Mouse (Mus musculus) liver, adult 2 months (tissue): ENCODE data around the gene Castor2. TPM values are rescaled to one million over a fixed set of nuclear protein-coding genes. Genes with fewer than 3 reads are reported as not detected.

Source experiments
- DNase-seq: peaks from one replicate; pipeline ENCODE4 v3.0.0-alpha.2; 2011; ENCODE audit warnings: low read depth, low spot score; ENCODE audit errors: extremely low read depth
- H3K27ac ChIP-seq: fragments of 200-500 bp; replicated peaks from 2 replicates; pipeline ENCODE4 v1.5.1; 2012; ENCODE audit warnings: low read depth, mild to moderate bottlenecking, control low read depth, inconsistent platforms, low read length; ENCODE audit not compliant: insufficient read depth
- H3K27me3 ChIP-seq: fragments of 200-500 bp; 2 replicates; pipeline ENCODE4 v1.6.1; 2012; ENCODE audit warnings: mild to moderate bottlenecking, moderate library complexity, low read length, inconsistent platforms; ENCODE audit not compliant: control insufficient read depth, insufficient read depth
- H3K36me3 ChIP-seq: fragments of 200-500 bp; 2 replicates; pipeline ENCODE4 v1.6.1; 2012; ENCODE audit warnings: low read length, inconsistent platforms; ENCODE audit not compliant: control insufficient read depth, insufficient read depth
- H3K4me1 ChIP-seq: fragments of 200-500 bp; 2 replicates; pipeline ENCODE4 v1.6.1; 2011; ENCODE audit warnings: low read length; ENCODE audit not compliant: control insufficient read depth, insufficient read depth
- H3K4me3 ChIP-seq: fragments of 200-500 bp; 2 replicates; pipeline ENCODE4 v1.5.1; 2011; ENCODE audit warnings: low read depth, mild to moderate bottlenecking, control low read depth, low read length, moderate library complexity; ENCODE audit not compliant: insufficient read depth
- H3K79me2 ChIP-seq: fragments of 200-500 bp; 2 replicates; pipeline ENCODE4 v1.6.1; 2012; ENCODE audit warnings: inconsistent platforms, mild to moderate bottlenecking, low read length, moderate library complexity; ENCODE audit not compliant: control insufficient read depth, insufficient read depth
- H3K9ac ChIP-seq: fragments of 200-500 bp; 2 replicates; pipeline ENCODE4 v1.6.1; 2012; ENCODE audit warnings: low read depth, mild to moderate bottlenecking, control low read depth, inconsistent platforms, low read length
- CTCF ChIP-seq: fragments of 200-500 bp; IDR thresholded peaks from 2 replicates; pipeline ENCODE4 v1.5.1; 2011; ENCODE audit warnings: low read depth, low read length, control low read depth
- POLR2A ChIP-seq: fragments of 200-500 bp; IDR thresholded peaks from 2 replicates; pipeline ENCODE4 v1.6.1; 2011; ENCODE audit warnings: low read length, control low read depth; ENCODE audit not compliant: insufficient read depth; ENCODE audit errors: extremely low read depth
- WGBS: fragments of 180-500 bp; shearing (Covaris S2); methylation state at CpG from one replicate; pipeline ENCODE4 v1.1.7; 2018; 5-methylcytosine and 5-hydroxymethylcytosine counted together
- polyA plus RNA-seq: library from polyadenylated mRNA; depleted of rRNA; stranded (reverse); fragments of >200 nt; gene quantifications from 2 replicates; pipeline ENCODE4 v1.2.3, GENCODE M21; 2012
- total RNA-seq: library from RNA; depleted of rRNA; stranded (reverse); fragments of >200 nt; gene quantifications from 2 replicates; pipeline ENCODE4 v1.2.3, GENCODE M21; 2014

Castor2 gene
- total and polyA plus RNA-seq, 2 experiments: 0.28 to 0.97 TPM

DNA sequence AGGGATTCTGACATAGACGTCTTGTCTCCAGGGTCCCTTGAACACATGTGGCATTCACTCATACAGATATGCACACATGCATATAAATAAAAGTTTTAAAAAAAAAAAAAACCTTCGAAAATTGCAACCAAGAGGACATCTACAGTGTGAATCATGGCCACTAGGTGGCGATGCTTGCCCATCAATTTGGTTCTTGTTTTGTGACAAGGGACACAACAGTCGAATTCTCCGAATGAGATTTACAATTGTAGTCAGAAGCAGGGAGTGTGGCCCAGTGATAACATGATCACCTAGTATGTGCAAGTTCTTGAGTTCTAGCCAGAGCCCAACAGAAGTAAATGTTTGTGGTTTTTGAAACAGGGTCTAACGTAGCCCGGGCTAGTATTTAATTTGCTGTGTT, 80.4 kb downstream of the Castor2 start:
- Histone ChIP-seq H3K27ac (no peak overlapping the region), H3K79me2 (peaks cover 8% of the 10 kb centered on the region; the same call in 1 of the 2 replicates), H3K36me3 (no peaks in the 10 kb centered on the region), H3K27me3 (no peaks in the 10 kb centered on the region), H3K4me3 (no peak overlapping the region), H3K4me1 (peaks cover 19% of the 10 kb centered on the region), H3K9ac (no peak overlapping the region)
- WGBS: 5% methylated on average over 7 of the region's 7 CpGs
- DNase-seq: peak; percentile 74
- no peak for TF ChIP-seq POLR2A
- peak; percentile 47 for TF ChIP-seq CTCF

DNA sequence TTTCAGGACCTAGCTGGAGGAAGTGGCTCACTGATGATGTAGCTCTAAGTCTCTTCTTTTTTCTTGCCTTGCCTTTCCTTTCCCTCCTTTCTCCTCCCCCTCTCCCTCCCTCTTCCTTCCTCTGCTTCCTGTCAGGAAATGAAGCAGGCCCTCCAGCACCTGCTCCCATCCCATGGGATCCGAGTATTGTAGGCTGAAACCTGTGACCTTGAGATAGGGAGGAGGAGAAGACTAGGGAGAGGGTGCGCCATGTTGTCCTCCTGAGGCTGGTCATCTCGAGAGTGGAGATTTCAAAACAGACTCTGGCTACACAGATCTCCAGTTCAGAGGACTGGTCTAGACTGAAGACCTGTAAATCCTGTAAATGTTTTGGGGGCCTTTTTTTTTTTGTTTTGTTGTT, 82.7 kb downstream of the Castor2 start:
- TF ChIP-seq CTCF (no peak), POLR2A (no peak)
- no peak for DNase-seq
- Histone ChIP-seq H3K9ac (no peak overlapping the region), H3K79me2 (no peaks in the 10 kb centered on the region; the same call in 1 of the 2 replicates), H3K4me1 (peaks cover 13% of the 10 kb centered on the region), H3K27ac (peak overlapping the region; percentile 50), H3K4me3 (no peak overlapping the region), H3K27me3 (no peaks in the 10 kb centered on the region), H3K36me3 (no peaks in the 10 kb centered on the region)
- 19% methylated on average over 3 of the region's 3 CpGs for WGBS

DNA sequence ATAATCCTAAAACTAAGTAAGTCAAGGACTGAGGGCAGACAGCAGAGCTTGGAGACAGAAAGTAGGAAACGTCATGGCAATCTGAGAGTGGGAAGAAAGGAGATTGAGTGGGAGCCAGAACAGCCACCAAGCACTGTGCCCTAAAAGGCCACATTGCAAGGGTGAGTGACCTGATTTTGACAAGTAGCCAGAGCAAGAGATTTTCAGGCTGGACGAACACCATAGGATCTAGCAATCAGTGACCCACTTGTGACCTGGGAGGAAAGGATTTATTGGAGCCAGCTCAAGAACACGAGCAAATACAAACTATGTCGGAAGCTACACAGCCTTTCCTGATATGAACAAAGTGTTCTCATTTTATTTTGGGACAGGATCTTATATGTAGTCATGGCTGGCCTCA, 83.2 kb downstream of the Castor2 start:
- Histone ChIP-seq H3K36me3 (no peaks in the 10 kb centered on the region), H3K27ac (peak overlapping the region; percentile 50), H3K4me1 (peaks cover 13% of the 10 kb centered on the region), H3K27me3 (no peaks in the 10 kb centered on the region), H3K9ac (no peak overlapping the region), H3K79me2 (no peaks in the 10 kb centered on the region; the same call in 1 of the 2 replicates), H3K4me3 (no peak overlapping the region)
- TF ChIP-seq POLR2A (no peak), CTCF (no peak)
- DNase-seq: peak; percentile 99
- 10% methylated on average over 4 of the region's 4 CpGs for WGBS

DNA sequence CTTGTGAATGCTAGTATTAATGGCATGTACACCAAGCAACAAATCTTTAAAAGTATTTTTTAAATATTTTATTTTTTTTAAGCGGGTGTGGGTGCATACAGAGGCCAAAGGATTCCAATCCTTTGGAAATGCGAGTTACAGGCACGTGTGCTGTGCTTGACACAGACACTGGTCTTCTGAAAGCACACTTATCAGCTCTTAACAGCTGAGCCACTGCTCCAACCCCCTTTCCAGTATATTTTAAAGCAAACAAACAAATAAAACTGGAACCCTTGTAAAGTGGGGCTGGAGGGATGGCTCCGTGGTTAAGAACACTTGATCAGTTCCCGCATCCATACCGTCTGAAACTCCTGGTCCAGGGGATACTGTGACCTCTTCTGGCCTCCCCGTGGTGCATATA, 83.7 kb downstream of the Castor2 start:
- Histone ChIP-seq H3K4me3 (peak overlapping the region; percentile 81), H3K36me3 (no peaks in the 10 kb centered on the region), H3K27ac (peak overlapping the region; percentile 96), H3K27me3 (no peaks in the 10 kb centered on the region), H3K4me1 (peaks cover 13% of the 10 kb centered on the region), H3K79me2 (no peaks in the 10 kb centered on the region; the same call in 1 of the 2 replicates), H3K9ac (peak overlapping the region; percentile 92)
- WGBS: 15% methylated on average over 7 of the region's 7 CpGs
- no peak for TF ChIP-seq POLR2A
- no peak for TF ChIP-seq CTCF
- DNase-seq: no peak

DNA sequence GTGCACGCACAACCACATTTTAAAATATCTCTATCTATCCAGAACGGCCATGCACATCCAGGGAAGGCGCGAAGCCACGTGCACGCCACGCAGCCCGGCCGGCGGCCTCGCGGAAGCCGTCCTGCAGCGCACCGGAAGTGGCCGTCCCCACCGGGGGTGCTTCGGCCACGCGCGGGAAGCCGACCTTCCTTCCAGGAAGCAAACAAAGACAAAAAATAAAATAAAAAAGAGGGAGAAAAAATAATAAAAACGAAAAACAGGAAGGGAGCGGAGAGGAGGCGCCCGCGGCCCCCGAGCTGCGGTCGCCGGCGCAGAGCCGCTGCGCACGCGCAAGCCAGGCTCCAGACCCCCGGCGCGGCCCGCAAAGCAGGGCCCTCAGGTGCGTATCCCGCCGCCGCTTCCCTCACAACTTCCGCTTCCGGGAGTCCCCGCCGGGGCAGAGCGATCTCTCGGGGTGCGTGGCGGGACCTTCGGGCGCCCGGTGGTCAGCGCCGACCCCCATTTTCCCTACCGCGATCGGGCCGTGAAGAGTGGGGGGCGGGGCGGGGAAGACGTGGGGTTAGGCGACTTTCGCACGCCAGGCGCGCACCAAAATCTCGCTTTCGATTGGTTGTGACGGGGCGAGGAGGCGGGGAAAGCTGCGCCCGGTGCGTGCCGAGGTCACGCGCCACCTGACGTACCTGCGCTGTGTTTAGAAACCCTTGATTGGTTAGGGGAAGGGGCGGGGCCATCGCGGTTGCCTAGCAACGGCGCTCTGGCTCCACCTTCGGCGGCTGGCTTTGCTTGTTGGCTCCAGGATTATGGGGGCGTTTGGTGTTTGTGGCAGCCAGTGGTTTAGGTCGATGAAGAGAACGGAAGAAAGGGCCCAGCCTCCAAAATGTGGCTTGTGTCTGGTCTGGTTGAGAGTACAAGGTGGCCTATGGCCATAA, 84.6 kb downstream of the Castor2 start, which contains the start of gene Gtf2ird2:
TSS of gene Gtf2ird2 (plus strand) at position 140 of the 929 bp plus-strand sequence.
- TF ChIP-seq CTCF (no peak), POLR2A (0 out of 2 replicates have a peak, but pooled peaks have one; percentile 37)
- H3K79me2 ChIP-seq: no peaks in the 10 kb centered on the region; the same call in 1 of the 2 replicates
- peak; percentile 88 for DNase-seq

More for the DNA sequence above, 84.6 kb downstream of the Castor2 start, which contains the start of gene Gtf2ird2:
- under 1% methylated on average over 92 of the region's 92 CpGs for WGBS
- H3K9ac ChIP-seq: peak within 1 kb of the TSS; percentile 92
- no peaks in the 10 kb centered on the region for H3K27me3 ChIP-seq
- H3K4me3 ChIP-seq: peak within 1 kb of the TSS; percentile 81
- peak within 1 kb of the TSS; percentile 96 for H3K27ac ChIP-seq
- H3K36me3 ChIP-seq: no peaks in the 10 kb centered on the region
- H3K4me1 ChIP-seq: peaks cover 13% of the 10 kb centered on the region
